Mouse (Mus musculus): ENCODE measurements around the gene Vasp.

DNA sequence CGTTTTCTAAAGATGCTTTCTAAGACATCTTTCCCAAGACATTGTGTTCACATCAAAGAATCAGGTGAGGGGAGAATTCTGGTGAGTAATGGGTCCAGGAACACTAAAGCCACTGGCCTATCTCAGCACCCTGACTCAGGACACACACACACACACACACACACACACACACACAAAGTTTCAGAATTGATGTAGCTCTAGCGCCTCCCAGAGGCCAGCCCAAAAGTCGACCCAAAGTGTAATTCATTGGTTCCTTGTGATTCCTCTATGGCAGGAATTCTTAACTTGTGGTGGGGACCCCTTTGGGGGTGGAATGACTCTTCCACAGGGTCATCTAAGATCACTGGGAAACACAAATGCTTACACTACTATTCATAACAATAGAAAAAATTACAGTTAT lies 27.6 kb upstream of the Vasp start:
- TF ChIP-seq POLR2A (IDR thresholded peaks at IDR 0.05; ENCODE audit: insufficient read depth, low read length) (no peak), EP300 (IDR thresholded peaks at IDR 0.05; ENCODE audit: insufficient read depth, low read depth, low read length) (no peak), CTCF (IDR thresholded peaks at IDR 0.05; ENCODE audit: low read depth, low read length) (peak; percentile 64)

All from ES-Bruce4 (cell line).